Mouse (Mus musculus): ENCODE measurements around the gene Sycp2.

- TF ChIP-seq CTCF (IDR thresholded peaks at IDR 0.05; ENCODE audit: low read depth) (no peak), EP300 (optimal IDR thresholded peaks at IDR 0.05) (no peak)
These were observed 79.9 kb downstream of the Sycp2 start for GRCm38 (mm10) chr2:178327466-178328040.

Measured in stomach, postnatal 0 days (tissue).